Mouse (Mus musculus) lung, embryonic 15.5 days (tissue): ENCODE data around the gene Ascc1. TPM values are rescaled to one million over a fixed set of nuclear protein-coding genes. Genes with fewer than 3 reads are reported as not detected.
"Not testable (repeated sequence)": the region's sequence is repeated elsewhere in the genome, so short reads cannot be mapped to it uniquely, and the experiment has no call there.

Experiments used
- ATAC-seq: fragments of 200-750 bp; cut with Nextera tagmentation; 2 replicates; pipeline ENCODE4 v1.8.0; 2017; ENCODE audit warnings: moderate number of reproducible peaks, borderline replicate concordance; ENCODE audit not compliant: low FRiP score, low TSS enrichment; ENCODE audit errors: extremely low read depth
- H3K27ac ChIP-seq: fragments of 300-500 bp; sonication (generic); 2 replicates; pipeline ENCODE4 v1.5.1; 2015; ENCODE audit warnings: moderate library complexity, mild to moderate bottlenecking, inconsistent platforms
- H3K27me3 ChIP-seq: fragments of 300-500 bp; sonication (generic); 2 replicates; pipeline ENCODE4 v1.6.1; 2015; ENCODE audit warnings: inconsistent platforms
- H3K36me3 ChIP-seq: fragments of 300-500 bp; sonication (generic); 2 replicates; pipeline ENCODE4 v1.6.1; 2015; ENCODE audit warnings: inconsistent platforms
- H3K4me1 ChIP-seq: fragments of 300-500 bp; sonication (generic); 2 replicates; pipeline ENCODE4 v1.6.1; 2015; ENCODE audit warnings: inconsistent platforms
- H3K4me2 ChIP-seq: fragments of 300-500 bp; sonication (generic); 2 replicates; pipeline ENCODE4 v1.6.1; 2015; ENCODE audit warnings: inconsistent platforms, mild to moderate bottlenecking, moderate library complexity
- H3K4me3 ChIP-seq: fragments of 300-500 bp; sonication (generic); 2 replicates; pipeline ENCODE4 v1.5.1; 2015; ENCODE audit warnings: mild to moderate bottlenecking, inconsistent platforms
- H3K9ac ChIP-seq: fragments of 300-500 bp; sonication (generic); 2 replicates; pipeline ENCODE4 v1.6.1; 2015; ENCODE audit warnings: inconsistent platforms
- H3K9me3 ChIP-seq: fragments of 300-500 bp; sonication (generic); 2 replicates; pipeline ENCODE4 v1.6.1; 2016; ENCODE audit warnings: inconsistent platforms
- WGBS: fragments of 180-500 bp; shearing (Covaris S2); methylation state at CpG from one replicate; pipeline ENCODE4 v1.1.7; 2015; 5-methylcytosine and 5-hydroxymethylcytosine counted together
- polyA plus RNA-seq: library from polyadenylated mRNA; unstranded; fragments of >200 nt; fragmentation: Nextera tagmentation; extraction: Ambion mirVana; gene quantifications from 2 replicates; pipeline ENCODE4 v1.2.1, GENCODE M21; 2015

The Ascc1 gene
- polyA plus RNA-seq, 1 experiment from 2014 or later = 45.2 TPM

- no peak overlapping the region for H3K27ac ChIP-seq
- no peak overlapping the region for H3K4me3 ChIP-seq
- H3K27me3 ChIP-seq = no peaks in the 10 kb centered on the region
- no peaks in the 10 kb centered on the region for H3K9me3 ChIP-seq
- peaks cover 9% of the 10 kb centered on the region for H3K4me1 ChIP-seq
- H3K4me2 ChIP-seq = no peak overlapping the region
- no peak overlapping the region for H3K9ac ChIP-seq
- H3K36me3 ChIP-seq = peaks cover 38% of the 10 kb centered on the region
- WGBS = 21% methylated on average over 7 of the region's 7 CpGs
- no peak for ATAC-seq
These were observed 5.0 kb upstream of the Ascc1 start for GRCm38 (mm10) chr10:59997591-59997990.

- H3K9me3 ChIP-seq = no peaks in the 10 kb centered on the region
- H3K4me2 ChIP-seq = no peak overlapping the region
- no peak overlapping the region for H3K27ac ChIP-seq
- 83% methylated on average over 3 of the region's 3 CpGs for WGBS
- H3K9ac ChIP-seq = no peak overlapping the region
- H3K27me3 ChIP-seq = no peaks in the 10 kb centered on the region
- H3K4me1 ChIP-seq = peaks cover 16% of the 10 kb centered on the region
- H3K4me3 ChIP-seq = no peak overlapping the region
- peaks cover 35% of the 10 kb centered on the region for H3K36me3 ChIP-seq
- no peak for ATAC-seq
These were observed 3.5 kb upstream of the Ascc1 start for GRCm38 (mm10) chr10:59999057-59999456.

- H3K27ac ChIP-seq, H3K9me3 ChIP-seq, ATAC-seq, H3K27me3 ChIP-seq: not testable (repeated sequence)
- Histone ChIP-seq H3K9ac (peak overlapping the region; percentile 75; the same call in 1 of the 2 replicates), H3K36me3 (peaks cover 12% of the 10 kb centered on the region; the same call in 1 of the 2 replicates), H3K4me3 (peak overlapping the region; percentile 83), H3K4me2 (peak overlapping the region; percentile 74), H3K4me1 (peaks cover 16% of the 10 kb centered on the region)
- WGBS = 75% methylated on average over 8 of the region's 8 CpGs
These were observed 942 bp upstream of the Ascc1 start for GRCm38 (mm10) chr10:60001663-60002062.

- peak overlapping the region; percentile 75 for H3K9ac ChIP-seq
- 2% methylated on average over 12 of the region's 12 CpGs for WGBS
- peak overlapping the region; percentile 83 for H3K4me3 ChIP-seq
- ATAC-seq = no peak
- H3K27me3 ChIP-seq = no peaks in the 10 kb centered on the region
- H3K36me3 ChIP-seq = peaks cover 12% of the 10 kb centered on the region; the same call in 1 of the 2 replicates
- no peaks in the 10 kb centered on the region for H3K9me3 ChIP-seq
- peak overlapping the region; percentile 74 for H3K4me2 ChIP-seq
- peak overlapping the region; percentile 99 for H3K27ac ChIP-seq
- H3K4me1 ChIP-seq = peaks cover 16% of the 10 kb centered on the region
These were observed 402 bp upstream of the Ascc1 start for GRCm38 (mm10) chr10:60002203-60002602.

GRCm38 (mm10) chr10:60003213-60003752 is 678 bp downstream of the Ascc1 start:
- Histone ChIP-seq H3K9ac (peak overlapping the region; percentile 64), H3K27ac (peak overlapping the region; percentile 99), H3K27me3 (no peaks in the 10 kb centered on the region), H3K4me2 (peak overlapping the region; percentile 74), H3K4me3 (peak overlapping the region; percentile 83), H3K9me3 (no peaks in the 10 kb centered on the region), H3K36me3 (peaks cover 12% of the 10 kb centered on the region; the same call in 1 of the 2 replicates), H3K4me1 (peaks cover 16% of the 10 kb centered on the region)
- whole genome bisulfite sequencing = 1% methylated on average over 21 of the region's 21 CpGs
- peak; percentile 1 for ATAC-seq

- no peak for ATAC-seq
These were observed 1.2 kb downstream of the Ascc1 start for GRCm38 (mm10) chr10:60003847-60004246.

GRCm38 (mm10) chr10:60005264-60005663 is 2.7 kb downstream of the Ascc1 start:
- Histone ChIP-seq H3K9ac (no peak overlapping the region), H3K4me1 (peaks cover 16% of the 10 kb centered on the region), H3K4me2 (no peak overlapping the region), H3K27ac (no peak overlapping the region), H3K27me3 (no peaks in the 10 kb centered on the region), H3K36me3 (peaks cover 15% of the 10 kb centered on the region; the same call in 1 of the 2 replicates), H3K9me3 (no peaks in the 10 kb centered on the region), H3K4me3 (no peak overlapping the region)
- 47% methylated on average over 2 of the region's 2 CpGs for WGBS
- ATAC-seq = no peak

More at GRCm38 (mm10) chr10:60003847-60004246, 1.2 kb downstream of the Ascc1 start:
- H3K4me1 ChIP-seq = peaks cover 16% of the 10 kb centered on the region
- peak overlapping the region; percentile 74 for H3K4me2 ChIP-seq
- H3K36me3 ChIP-seq = peaks cover 12% of the 10 kb centered on the region; the same call in 1 of the 2 replicates
- H3K9me3 ChIP-seq = no peaks in the 10 kb centered on the region
- peak overlapping the region; percentile 64 for H3K9ac ChIP-seq
- H3K27ac ChIP-seq = peak overlapping the region; percentile 99
- 68% methylated on average over 9 of the region's 9 CpGs for WGBS
- H3K27me3 ChIP-seq = no peaks in the 10 kb centered on the region
- peak overlapping the region; percentile 83 for H3K4me3 ChIP-seq

GRCm38 (mm10) chr10:60009115-60009514 is 6.5 kb downstream of the Ascc1 start:
- Histone ChIP-seq H3K27me3 (no peaks in the 10 kb centered on the region), H3K4me3 (no peak overlapping the region), H3K9me3 (no peaks in the 10 kb centered on the region), H3K36me3 (0 out of 2 replicates have a peak, but pooled peaks cover 11% of the 10 kb centered on the region), H3K4me2 (no peak overlapping the region), H3K9ac (no peak overlapping the region), H3K4me1 (no peaks in the 10 kb centered on the region), H3K27ac (no peak overlapping the region)
- 56% methylated on average over 3 of the region's 3 CpGs for WGBS
- no peak for ATAC-seq

GRCm38 (mm10) chr10:60016223-60016622 is 13.6 kb downstream of the Ascc1 start:
- no peak overlapping the region for H3K27ac ChIP-seq
- 0 out of 2 replicates have a peak, but pooled peaks cover 9% of the 10 kb centered on the region for H3K36me3 ChIP-seq
- no peak overlapping the region for H3K4me2 ChIP-seq
- H3K9me3 ChIP-seq = no peaks in the 10 kb centered on the region
- H3K4me1 ChIP-seq = no peaks in the 10 kb centered on the region
- no peak overlapping the region for H3K4me3 ChIP-seq
- H3K9ac ChIP-seq = no peak overlapping the region
- no peaks in the 10 kb centered on the region for H3K27me3 ChIP-seq
- no peak for ATAC-seq
- WGBS = 83% methylated on average over 6 of the region's 6 CpGs

- Histone ChIP-seq H3K4me2 (no peak overlapping the region), H3K9me3 (no peaks in the 10 kb centered on the region), H3K36me3 (0 out of 2 replicates have a peak, but pooled peaks cover 11% of the 10 kb centered on the region), H3K27ac (no peak overlapping the region), H3K27me3 (no peaks in the 10 kb centered on the region), H3K4me3 (no peak overlapping the region), H3K9ac (no peak overlapping the region), H3K4me1 (no peaks in the 10 kb centered on the region)
- no peak for ATAC-seq
- WGBS = 63% methylated on average over 2 of the region's 2 CpGs
These were observed 16.7 kb downstream of the Ascc1 start for GRCm38 (mm10) chr10:60019299-60019698.

- WGBS = 72% methylated on average over 1 of the region's 1 CpGs
- peaks cover 18% of the 10 kb centered on the region for H3K4me1 ChIP-seq
- no peak overlapping the region for H3K27ac ChIP-seq
- no peak overlapping the region for H3K9ac ChIP-seq
- no peak overlapping the region for H3K4me2 ChIP-seq
- H3K9me3 ChIP-seq = no peaks in the 10 kb centered on the region
- no peak overlapping the region for H3K4me3 ChIP-seq
- H3K27me3 ChIP-seq = no peaks in the 10 kb centered on the region
- H3K36me3 ChIP-seq = 0 out of 2 replicates have a peak, but pooled peaks cover 5% of the 10 kb centered on the region
- ATAC-seq = no peak
These were observed 21.1 kb downstream of the Ascc1 start for GRCm38 (mm10) chr10:60023751-60024150.

- Histone ChIP-seq H3K4me2 (no peak overlapping the region), H3K27me3 (no peaks in the 10 kb centered on the region), H3K4me1 (peaks cover 18% of the 10 kb centered on the region), H3K9ac (no peak overlapping the region), H3K4me3 (no peak overlapping the region), H3K36me3 (0 out of 2 replicates have a peak, but pooled peaks cover 5% of the 10 kb centered on the region), H3K9me3 (no peaks in the 10 kb centered on the region), H3K27ac (0 out of 2 replicates have a peak overlapping the region, but pooled peaks have one; percentile 5)
- 47% methylated on average over 13 of the region's 13 CpGs for WGBS
- ATAC-seq = no peak
These were observed 24.3 kb downstream of the Ascc1 start for GRCm38 (mm10) chr10:60026759-60027395.
